Mouse (Mus musculus) limb, embryonic 13.5 days (tissue): ENCODE data around the gene Rbfox1. TPM values are rescaled to one million over a fixed set of nuclear protein-coding genes. Genes with fewer than 3 reads are reported as not detected.
A peak's percentile ranks its signal among the peaks of the same experiment; 100 is the strongest.

Source experiments
- ATAC-seq: fragments of 200-750 bp; cut with Nextera tagmentation; 2 replicates; pipeline ENCODE4 v1.8.0; 2017; ENCODE audit warnings: low read depth, moderate number of reproducible peaks, moderate TSS enrichment; ENCODE audit not compliant: low FRiP score
- H3K27ac ChIP-seq: fragments of 300-500 bp; sonication (generic); 2 replicates; pipeline ENCODE4 v1.5.1; 2015; ENCODE audit warnings: inconsistent platforms, mild to moderate bottlenecking, moderate library complexity
- H3K27me3 ChIP-seq: fragments of 300-500 bp; sonication (generic); 2 replicates; pipeline ENCODE4 v1.6.1; 2015; ENCODE audit warnings: mild to moderate bottlenecking, inconsistent platforms
- H3K36me3 ChIP-seq: fragments of 300-500 bp; sonication (generic); 2 replicates; pipeline ENCODE4 v1.6.1; 2015; ENCODE audit warnings: inconsistent platforms, mild to moderate bottlenecking, moderate library complexity
- H3K4me1 ChIP-seq: fragments of 300-500 bp; sonication (generic); 2 replicates; pipeline ENCODE4 v1.6.1; 2015; ENCODE audit warnings: inconsistent platforms
- H3K4me2 ChIP-seq: fragments of 300-500 bp; sonication (generic); replicated peaks from 2 replicates; pipeline ENCODE4 v1.6.1; 2015; ENCODE audit warnings: inconsistent platforms, mild to moderate bottlenecking, moderate library complexity
- H3K4me3 ChIP-seq: fragments of 300-500 bp; sonication (generic); 2 replicates; pipeline ENCODE4 v1.5.1; 2015; ENCODE audit warnings: moderate library complexity, mild to moderate bottlenecking, inconsistent platforms
- H3K9ac ChIP-seq: fragments of 300-500 bp; sonication (generic); 2 replicates; pipeline ENCODE4 v1.6.1; 2015; ENCODE audit warnings: mild to moderate bottlenecking, inconsistent platforms
- H3K9me3 ChIP-seq: fragments of 300-500 bp; sonication (generic); 2 replicates; pipeline ENCODE4 v1.6.1; 2016; ENCODE audit warnings: inconsistent platforms
- WGBS: fragments of 180-500 bp; shearing (Covaris S2); methylation state at CpG from one replicate; pipeline ENCODE4 v1.1.7; 2015; 5-methylcytosine and 5-hydroxymethylcytosine counted together
- polyA plus RNA-seq: library from polyadenylated mRNA; unstranded; fragments of >200 nt; fragmentation: Nextera tagmentation; extraction: Ambion mirVana; gene quantifications from 2 replicates; pipeline ENCODE4 v1.2.1, GENCODE M21; 2015

The Rbfox1 gene
- polyA plus RNA-seq, 1 experiment from 2014 or later: 4.1 TPM

DNA sequence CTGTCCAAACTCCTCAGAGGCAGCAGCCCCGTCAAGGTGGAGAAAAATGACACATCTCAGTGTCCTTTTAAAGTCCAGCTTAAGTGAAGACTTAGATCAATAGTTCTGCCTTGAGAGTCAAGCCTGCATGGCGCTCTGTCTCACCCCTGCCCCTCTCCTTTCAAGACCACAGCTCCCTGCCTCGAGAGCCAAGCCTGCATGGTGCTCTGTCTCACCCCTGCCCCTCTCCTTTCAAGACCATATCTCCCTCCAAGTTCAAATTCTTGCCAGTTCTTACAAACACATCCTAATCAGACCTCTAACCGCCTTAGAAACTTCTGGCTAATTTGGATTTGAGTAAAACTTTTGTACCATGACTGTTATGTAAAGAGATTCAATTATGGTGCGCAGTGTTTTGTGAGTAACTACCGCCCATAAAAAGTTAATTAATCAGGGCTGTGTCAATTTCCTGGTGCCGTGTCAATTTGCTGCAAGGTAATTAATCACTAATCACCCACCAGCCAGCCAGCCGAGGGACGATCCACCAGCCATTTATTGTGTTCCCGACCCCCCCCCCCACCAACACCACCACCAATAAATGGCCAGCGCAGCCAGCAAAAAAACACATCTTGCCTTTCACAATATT, 1461.0 kb downstream of the Rbfox1 start:
- ATAC-seq: peak; percentile 32; the same call in 1 of the 2 replicates
- H3K27ac ChIP-seq: no peak overlapping the region
- peak overlapping the region; percentile 31 for H3K4me2 ChIP-seq
- no peaks in the 10 kb centered on the region for H3K27me3 ChIP-seq
- no peak overlapping the region for H3K4me3 ChIP-seq
- H3K9me3 ChIP-seq: no peaks in the 10 kb centered on the region
- 17% methylated on average over 11 of the region's 11 CpGs for WGBS
- peaks cover 27% of the 10 kb centered on the region for H3K4me1 ChIP-seq
- no peaks in the 10 kb centered on the region for H3K36me3 ChIP-seq
- H3K9ac ChIP-seq: no peak overlapping the region

DNA sequence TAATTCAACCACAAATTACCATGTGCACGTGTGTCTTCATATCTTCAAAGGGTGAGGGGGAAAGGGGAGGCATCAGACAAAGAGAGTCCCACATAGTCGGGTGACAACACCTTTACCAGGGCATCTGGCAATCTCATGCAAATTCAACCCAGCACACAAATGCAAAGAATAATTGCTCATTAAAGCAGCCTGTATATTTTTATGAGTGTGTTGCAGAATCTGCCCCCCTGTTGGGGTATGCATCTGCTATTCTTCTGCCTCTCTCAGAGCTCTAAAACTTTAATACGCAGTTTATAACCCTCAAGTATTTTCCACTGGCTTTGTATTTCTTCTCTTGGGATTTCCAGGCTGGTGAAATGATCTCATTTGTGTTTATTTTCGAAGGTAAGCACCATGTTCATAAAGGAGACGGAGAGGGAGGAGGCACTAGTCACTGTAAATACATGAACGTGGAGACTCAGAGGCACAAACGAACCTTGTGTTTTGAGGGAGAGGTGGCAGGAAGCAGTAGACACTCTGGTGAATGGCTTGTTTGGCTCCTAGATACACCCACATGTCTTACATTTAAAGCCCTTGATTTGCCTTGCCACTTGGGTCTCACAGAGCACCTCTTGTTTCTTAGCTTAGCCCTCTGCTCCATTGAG, 1462.5 kb downstream of the Rbfox1 start:
- no peak overlapping the region; the same call in 1 of the 2 replicates for H3K4me2 ChIP-seq
- WGBS: 15% methylated on average over 7 of the region's 7 CpGs

DNA sequence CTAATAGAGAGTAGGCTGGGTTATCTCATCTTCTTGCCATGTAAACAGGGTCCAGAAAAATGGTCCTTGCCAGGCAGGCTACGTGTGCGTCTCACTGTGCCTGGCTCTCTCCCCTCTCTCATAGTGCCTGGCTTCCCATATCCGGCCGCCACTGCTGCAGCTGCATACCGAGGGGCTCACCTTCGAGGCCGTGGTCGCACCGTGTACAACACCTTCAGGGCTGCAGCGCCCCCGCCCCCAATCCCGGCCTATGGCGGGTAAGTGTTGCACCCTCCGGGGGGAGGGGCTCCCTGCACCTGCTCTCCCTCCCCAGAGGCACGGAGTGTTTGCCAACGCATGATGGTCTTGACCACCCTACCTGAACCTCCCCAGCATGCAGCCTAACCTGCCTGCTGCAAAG, 1467.7 kb downstream of the Rbfox1 start:
- Histone ChIP-seq H3K27me3 (no peaks in the 10 kb centered on the region), H3K4me3 (no peak overlapping the region), H3K27ac (no peak overlapping the region), H3K9me3 (no peaks in the 10 kb centered on the region), H3K4me1 (peaks cover 25% of the 10 kb centered on the region), H3K4me2 (no peak overlapping the region), H3K9ac (no peak overlapping the region), H3K36me3 (no peaks in the 10 kb centered on the region)
- ATAC-seq: no peak
- WGBS: 65% methylated on average over 16 of the region's 16 CpGs

More for the DNA sequence above, 1462.5 kb downstream of the Rbfox1 start:
- H3K9me3 ChIP-seq: no peaks in the 10 kb centered on the region
- H3K4me3 ChIP-seq: no peak overlapping the region
- H3K27ac ChIP-seq: peak overlapping the region; percentile 53
- H3K36me3 ChIP-seq: no peaks in the 10 kb centered on the region
- no peaks in the 10 kb centered on the region for H3K27me3 ChIP-seq
- ATAC-seq: peak; percentile 74
- no peak overlapping the region for H3K9ac ChIP-seq
- H3K4me1 ChIP-seq: peaks cover 37% of the 10 kb centered on the region

DNA sequence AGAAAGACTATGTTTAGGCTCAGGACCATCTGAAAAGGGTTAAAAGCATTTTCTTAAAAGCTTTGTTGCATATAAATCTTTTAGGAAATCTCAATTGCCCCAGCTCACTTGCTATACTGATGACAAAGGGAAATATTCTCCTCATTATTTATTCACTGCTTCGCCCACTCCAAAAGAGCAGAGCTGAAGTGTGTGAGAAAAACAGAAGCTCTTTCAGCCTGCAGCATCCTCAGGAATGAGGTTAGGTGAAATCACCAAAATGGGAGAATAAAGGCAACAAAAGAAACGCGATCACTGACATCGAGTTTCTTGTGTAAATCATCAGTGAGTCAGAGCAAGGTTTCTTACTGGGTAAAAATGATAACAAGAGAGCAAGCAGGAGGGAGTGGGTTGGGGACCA, 1469.0 kb downstream of the Rbfox1 start:
- no peaks in the 10 kb centered on the region for H3K27me3 ChIP-seq
- no peak overlapping the region for H3K4me2 ChIP-seq
- no peak overlapping the region for H3K27ac ChIP-seq
- H3K36me3 ChIP-seq: no peaks in the 10 kb centered on the region
- no peaks in the 10 kb centered on the region for H3K9me3 ChIP-seq
- no peak overlapping the region for H3K9ac ChIP-seq
- ATAC-seq: no peak
- 88% methylated on average over 4 of the region's 4 CpGs for WGBS
- H3K4me3 ChIP-seq: no peak overlapping the region
- peaks cover 19% of the 10 kb centered on the region for H3K4me1 ChIP-seq

- no peak for ATAC-seq
- 76% methylated on average over 5 of the region's 5 CpGs for WGBS
- Histone ChIP-seq H3K9ac (no peak overlapping the region), H3K4me3 (no peak overlapping the region), H3K36me3 (no peaks in the 10 kb centered on the region), H3K4me2 (no peak overlapping the region), H3K9me3 (no peaks in the 10 kb centered on the region), H3K4me1 (no peaks in the 10 kb centered on the region), H3K27me3 (no peaks in the 10 kb centered on the region), H3K27ac (no peak overlapping the region)
Measured at GRCm38 (mm10) chr16:7359043-7359442, 1473.9 kb downstream of the Rbfox1 start.

DNA sequence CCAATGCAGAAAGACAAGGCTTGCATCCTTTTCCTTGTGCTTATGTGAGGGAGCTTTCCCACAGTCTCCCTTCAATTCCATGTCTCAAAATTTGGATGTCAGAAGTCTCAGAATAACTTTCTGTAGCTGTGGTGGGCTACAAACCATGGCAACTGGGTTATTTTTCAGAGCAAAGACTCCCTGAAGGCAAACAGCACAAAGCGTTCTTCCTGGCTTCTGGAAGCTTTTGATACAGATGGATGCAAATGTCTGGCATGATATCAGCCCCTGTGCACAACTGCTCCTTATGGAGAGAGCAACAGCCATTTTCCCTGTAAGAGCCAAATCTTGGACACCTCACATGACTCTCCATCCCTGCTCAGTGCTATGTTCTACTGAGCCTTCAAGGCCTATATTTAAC, 1475.6 kb downstream of the Rbfox1 start:
- Histone ChIP-seq H3K9ac (no peak overlapping the region), H3K4me1 (no peaks in the 10 kb centered on the region), H3K9me3 (no peaks in the 10 kb centered on the region), H3K27me3 (0 out of 2 replicates have a peak, but pooled peaks cover 3% of the 10 kb centered on the region), H3K36me3 (no peaks in the 10 kb centered on the region), H3K27ac (no peak overlapping the region), H3K4me3 (no peak overlapping the region), H3K4me2 (no peak overlapping the region)
- WGBS: 69% methylated on average over 1 of the region's 1 CpGs
- no peak for ATAC-seq

GRCm38 (mm10) chr16:7365878-7366277, 1480.7 kb downstream of the Rbfox1 start:
- Histone ChIP-seq H3K36me3 (no peaks in the 10 kb centered on the region), H3K9me3 (no peaks in the 10 kb centered on the region)
- no peak for ATAC-seq

GRCm38 (mm10) chr16:7374146-7374545, 1489.0 kb downstream of the Rbfox1 start:
- Histone ChIP-seq H3K4me1 (peaks cover 9% of the 10 kb centered on the region), H3K9ac (no peak overlapping the region), H3K9me3 (no peaks in the 10 kb centered on the region), H3K4me2 (no peak overlapping the region), H3K36me3 (no peaks in the 10 kb centered on the region), H3K4me3 (no peak overlapping the region), H3K27ac (no peak overlapping the region), H3K27me3 (no peaks in the 10 kb centered on the region)
- WGBS: 30% methylated on average over 3 of the region's 3 CpGs
- ATAC-seq: no peak

More at GRCm38 (mm10) chr16:7365878-7366277, 1480.7 kb downstream of the Rbfox1 start:
- Histone ChIP-seq H3K27me3 (0 out of 2 replicates have a peak, but pooled peaks cover 3% of the 10 kb centered on the region), H3K4me1 (no peaks in the 10 kb centered on the region), H3K4me2 (no peak overlapping the region), H3K4me3 (no peak overlapping the region), H3K9ac (no peak overlapping the region), H3K27ac (no peak overlapping the region)

DNA sequence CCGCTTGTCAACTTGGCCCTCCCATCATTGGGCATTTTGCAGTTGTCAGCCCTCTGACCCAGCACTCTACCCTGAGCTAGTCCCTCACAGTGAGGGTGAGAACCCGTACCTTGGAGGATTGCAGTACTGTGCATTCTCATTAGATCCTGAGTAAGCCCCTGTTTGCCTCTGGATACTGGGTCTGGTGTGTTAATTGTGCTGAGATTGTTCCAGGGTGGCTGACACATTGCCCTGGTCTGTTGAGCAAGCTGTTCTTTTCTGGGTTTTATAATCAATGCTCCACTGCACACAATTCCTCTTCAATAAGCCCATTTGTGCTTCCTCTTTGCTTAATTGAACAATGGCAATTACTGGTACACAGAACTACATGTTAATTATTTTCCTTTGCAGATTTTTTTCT, 1489.5 kb downstream of the Rbfox1 start:
- WGBS: 24% methylated on average over 2 of the region's 2 CpGs
- no peak overlapping the region for H3K4me2 ChIP-seq
- H3K27ac ChIP-seq: peak overlapping the region; percentile 28; the same call in 1 of the 2 replicates
- no peak overlapping the region for H3K4me3 ChIP-seq
- peaks cover 9% of the 10 kb centered on the region for H3K4me1 ChIP-seq
- H3K9ac ChIP-seq: no peak overlapping the region
- no peaks in the 10 kb centered on the region for H3K36me3 ChIP-seq
- ATAC-seq: no peak
- no peaks in the 10 kb centered on the region for H3K9me3 ChIP-seq
- H3K27me3 ChIP-seq: no peaks in the 10 kb centered on the region

GRCm38 (mm10) chr16:7396101-7396500, 1510.9 kb downstream of the Rbfox1 start:
- Histone ChIP-seq H3K9ac (no peak overlapping the region), H3K27ac (no peak overlapping the region), H3K4me1 (no peaks in the 10 kb centered on the region), H3K4me3 (no peak overlapping the region), H3K4me2 (no peak overlapping the region), H3K27me3 (no peaks in the 10 kb centered on the region), H3K9me3 (no peaks in the 10 kb centered on the region), H3K36me3 (no peaks in the 10 kb centered on the region)
- ATAC-seq: no peak

DNA sequence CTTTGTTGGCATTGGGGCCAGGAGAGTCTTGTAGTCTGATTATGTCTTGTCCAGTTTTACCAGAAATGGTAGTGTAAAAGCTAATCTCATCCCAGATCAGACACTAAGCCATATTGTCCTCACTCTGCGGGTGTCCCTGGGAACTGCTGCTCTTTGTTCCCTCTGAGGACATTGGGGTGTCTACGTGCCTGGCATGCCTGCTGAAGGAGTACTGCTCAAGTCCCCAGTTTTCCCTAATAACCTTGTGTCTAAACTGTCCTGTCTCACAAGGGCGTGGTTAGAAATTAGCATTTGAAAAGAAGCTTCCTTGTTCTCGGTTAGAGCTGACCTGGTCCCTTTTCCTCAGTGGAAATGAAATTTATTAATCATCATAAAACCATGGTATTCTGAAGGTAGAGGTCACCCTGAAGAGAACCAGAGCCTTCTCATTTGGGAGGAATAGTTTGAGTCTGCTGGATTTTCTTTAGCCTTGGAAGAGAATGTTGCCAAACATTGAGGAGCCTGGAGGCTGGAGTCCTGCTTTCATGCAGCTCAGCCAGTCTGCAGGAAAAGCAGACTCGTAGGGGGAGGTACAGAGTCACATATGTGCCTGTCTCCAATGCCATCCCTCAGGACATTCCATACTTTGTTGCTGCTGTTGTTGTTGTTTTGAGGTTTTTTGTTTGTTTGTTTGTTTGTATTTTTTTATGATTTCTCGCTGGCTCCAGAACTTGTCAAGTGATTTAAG, 1519.8 kb downstream of the Rbfox1 start:
- Histone ChIP-seq H3K27me3 (no peaks in the 10 kb centered on the region), H3K27ac (no peak overlapping the region), H3K4me3 (no peak overlapping the region), H3K36me3 (no peaks in the 10 kb centered on the region), H3K9me3 (no peaks in the 10 kb centered on the region), H3K4me2 (no peak overlapping the region), H3K4me1 (0 out of 2 replicates have a peak, but pooled peaks cover 2% of the 10 kb centered on the region), H3K9ac (no peak overlapping the region)
- WGBS: 54% methylated on average over 6 of the region's 6 CpGs
- no peak for ATAC-seq

DNA sequence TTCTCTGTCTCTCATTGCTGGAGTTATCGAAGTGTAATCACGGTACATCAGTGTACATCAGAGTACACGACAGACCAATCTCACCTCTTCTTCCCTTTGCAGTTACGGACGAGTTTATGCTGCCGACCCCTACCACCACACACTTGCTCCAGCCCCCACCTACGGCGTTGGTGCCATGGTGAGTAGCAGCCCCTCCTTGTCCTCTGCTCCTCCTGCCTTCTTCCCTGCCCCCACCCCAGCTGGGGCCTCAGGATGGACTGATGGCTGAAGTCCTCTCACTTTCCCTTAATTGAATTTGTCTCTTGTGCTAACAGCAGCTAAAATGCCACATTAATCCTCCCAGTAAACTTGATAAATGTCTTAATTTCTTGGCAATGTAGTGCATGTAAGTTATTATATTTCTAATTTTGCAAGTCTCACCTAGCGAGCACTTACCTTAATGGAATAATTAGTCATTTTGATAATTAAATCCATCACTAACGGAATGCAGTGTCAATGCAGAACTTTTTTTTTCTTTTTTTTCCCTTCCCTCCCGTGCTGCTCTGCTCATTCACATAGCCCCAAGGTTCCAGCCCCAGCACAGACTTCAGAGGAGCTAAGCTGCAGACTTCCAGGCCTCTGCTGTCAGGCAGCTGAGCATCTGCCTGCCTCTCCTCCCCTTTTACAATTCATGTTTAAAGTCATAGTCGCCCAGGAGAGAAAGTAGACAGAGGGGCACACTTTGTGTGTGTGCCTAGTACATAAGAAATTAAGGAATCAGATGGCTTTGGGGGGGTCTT, 1522.9 kb downstream of the Rbfox1 start:
- no peak for ATAC-seq
- Histone ChIP-seq H3K27ac (no peak overlapping the region), H3K4me2 (no peak overlapping the region), H3K4me3 (no peak overlapping the region), H3K27me3 (no peaks in the 10 kb centered on the region), H3K36me3 (no peaks in the 10 kb centered on the region), H3K4me1 (0 out of 2 replicates have a peak, but pooled peaks cover 2% of the 10 kb centered on the region), H3K9me3 (no peaks in the 10 kb centered on the region), H3K9ac (no peak overlapping the region)
- WGBS: 45% methylated on average over 12 of the region's 12 CpGs
